Mouse (Mus musculus) lung, postnatal 0 days (tissue): ENCODE data around the gene Purb.

Experiments used
- CTCF ChIP-seq: IDR thresholded peaks from 2 replicates; pipeline ENCODE4 v1.5.1; 2016; ENCODE audit warnings: antibody characterized with exemption, mild to moderate bottlenecking
- EP300 ChIP-seq: IDR thresholded peaks from 2 replicates; pipeline ENCODE4 v1.6.1; 2016; ENCODE audit warnings: antibody characterized with exemption, mild to moderate bottlenecking, control low read depth

- TF ChIP-seq CTCF = no peak
- no peak for TF ChIP-seq EP300
Observed at GRCm38 (mm10) chr11:6463159-6463837, 12.4 kb downstream of the Purb start.
